In the genomic region with DNA sequence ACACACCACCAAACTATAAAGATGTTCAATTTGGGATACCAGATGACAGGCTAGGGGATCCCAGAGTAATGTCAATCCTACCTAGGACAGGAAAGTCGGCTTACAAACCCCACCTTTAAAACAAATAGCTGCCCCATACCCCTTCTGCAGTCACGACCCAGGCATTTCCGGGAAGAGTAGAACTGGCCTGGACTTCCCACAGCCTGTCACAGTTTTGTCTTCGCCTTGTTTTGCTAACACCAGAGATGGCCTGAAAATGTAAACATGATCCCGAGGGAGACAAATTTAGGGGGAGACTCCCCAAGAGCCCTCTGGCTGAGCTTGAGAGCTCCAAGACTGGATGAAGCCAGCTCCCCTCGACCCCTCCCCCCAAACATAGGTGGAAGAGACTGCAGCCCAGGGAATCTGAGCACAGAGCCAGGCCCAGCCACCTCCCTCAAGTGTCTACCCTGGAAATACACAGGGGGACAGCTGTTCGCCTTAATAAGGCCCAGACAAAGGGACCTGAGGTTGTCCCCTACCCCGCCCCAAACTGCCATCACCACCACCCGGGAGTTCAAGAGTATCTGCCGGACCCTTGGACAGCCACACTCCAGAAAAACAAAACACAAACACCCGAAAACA, we compare ENCODE assay signal across 9 mouse cellular contexts. TPM values are rescaled to one million over a fixed set of nuclear protein-coding genes. Genes with fewer than 3 reads are reported as not detected.
A peak's percentile ranks its signal among the peaks of the same experiment; 100 is the strongest.
DNase-seq lines count a peak whose midpoint lies in the region; ATAC-seq and TF ChIP-seq lines count a peak whose summit lies in the region.
"Had no signal": no experiment of that assay in that cellular context is flagged by ENCODE, and none has a peak within 500 bp of the region (broad histone marks: within the 10 kb centered on the region; RNA-seq: fewer than 3 reads in every experiment).

No protein-coding gene starts in this region.

- H3K4me2 ChIP-seq in kidney, embryonic 16.5 days (replicated peaks; ENCODE audit: low read depth, low read length) = peak overlapping the region; percentile 66
- peak overlapping the region; percentile 94 for H3K4me2 ChIP-seq in embryonic facial prominence, embryonic 15.5 days (replicated peaks)
- H3K4me2 ChIP-seq in kidney, postnatal 0 days (ENCODE audit: low read length) = peak overlapping the region; percentile 90
- peak overlapping the region; percentile 100 for H3K4me2 ChIP-seq in midbrain, postnatal 0 days (ENCODE audit: low read depth, low read length, poor library complexity, severe bottlenecking)

- H3K4me3 ChIP-seq in kidney, embryonic 16.5 days (ENCODE audit: low read length) = peak overlapping the region; percentile 94
- H3K4me3 ChIP-seq in embryonic facial prominence, embryonic 15.5 days (replicated peaks) = peak overlapping the region; percentile 98
- peak overlapping the region; percentile 94 for H3K4me3 ChIP-seq in kidney, postnatal 0 days (replicated peaks; ENCODE audit: low read depth, low read length)
- peak overlapping the region; percentile 83; the same call in 1 of the 2 replicates for H3K4me3 ChIP-seq in midbrain, postnatal 0 days (ENCODE audit: low read depth, low read length)
- H3K4me3 ChIP-seq in cerebellum, adult 2 months (replicated peaks; ENCODE audit: insufficient read depth, low read depth, low read length) = no peak overlapping the region

- H3K9ac ChIP-seq in kidney, embryonic 16.5 days (replicated peaks; ENCODE audit: low read length) = peak overlapping the region; percentile 96
- H3K9ac ChIP-seq in embryonic facial prominence, embryonic 15.5 days = peak overlapping the region; percentile 97
- H3K9ac ChIP-seq in kidney, postnatal 0 days (ENCODE audit: low read depth, low read length) = peak overlapping the region; percentile 88
- H3K9ac ChIP-seq in midbrain, postnatal 0 days (replicated peaks; ENCODE audit: low read length, poor library complexity, severe bottlenecking) = no peak overlapping the region

- no peak for ATAC-seq in kidney, embryonic 16.5 days (ENCODE audit: low FRiP score, low TSS enrichment)
- no peak for ATAC-seq in embryonic facial prominence, embryonic 15.5 days (ENCODE audit: insufficient number of reproducible peaks, low FRiP score, low TSS enrichment, low read depth)
- no peak for ATAC-seq in kidney, postnatal 0 days (replicated peaks; ENCODE audit: low FRiP score, low read depth)
- no peak for ATAC-seq in midbrain, postnatal 0 days (ENCODE audit: low FRiP score)
- no peak for ATAC-seq in CD4-positive, CD25-positive, alpha-beta regulatory T cell, adult 4 months
- no peak for ATAC-seq in erythroid progenitor cell, adult 5-6 weeks (replicated peaks; ENCODE audit: low FRiP score, poor library complexity, severe bottlenecking)
- ATAC-seq: Patski had no signal

- TF ChIP-seq CTCF in kidney, postnatal 0 days (IDR thresholded peaks at IDR 0.05; ENCODE audit: low read depth) = no peak
- no peak for TF ChIP-seq CTCF in midbrain, postnatal 0 days (IDR thresholded peaks at IDR 0.05)
- no peak for TF ChIP-seq CTCF in cerebellum, adult 2 months (IDR thresholded peaks at IDR 0.05; ENCODE audit: borderline replicate concordance, insufficient read depth, low read depth, low read length)

- H3K9me3 ChIP-seq in kidney, embryonic 16.5 days (ENCODE audit: low read length) = no peaks in the 10 kb centered on the region
- no peaks in the 10 kb centered on the region for H3K9me3 ChIP-seq in embryonic facial prominence, embryonic 15.5 days (replicated peaks)
- no peaks in the 10 kb centered on the region for H3K9me3 ChIP-seq in kidney, postnatal 0 days (replicated peaks; ENCODE audit: low read length)
- no peaks in the 10 kb centered on the region for H3K9me3 ChIP-seq in midbrain, postnatal 0 days (ENCODE audit: low read length)

- H3K27ac ChIP-seq in kidney, embryonic 16.5 days (ENCODE audit: low read length) = peak overlapping the region; percentile 87
- H3K27ac ChIP-seq in embryonic facial prominence, embryonic 15.5 days (replicated peaks) = peak overlapping the region; percentile 91
- H3K27ac ChIP-seq in kidney, postnatal 0 days = peak overlapping the region; percentile 92
- no peak overlapping the region for H3K27ac ChIP-seq in midbrain, postnatal 0 days (ENCODE audit: low read depth, low read length)
- H3K27ac ChIP-seq in cerebellum, adult 2 months (ENCODE audit: insufficient read depth, low read length) = no peak overlapping the region

- H3K36me3 ChIP-seq in kidney, embryonic 16.5 days (ENCODE audit: insufficient read depth, low read length) = no peaks in the 10 kb centered on the region
- no peaks in the 10 kb centered on the region for H3K36me3 ChIP-seq in embryonic facial prominence, embryonic 15.5 days
- no peaks in the 10 kb centered on the region for H3K36me3 ChIP-seq in kidney, postnatal 0 days (ENCODE audit: insufficient read depth, low read length)
- no peaks in the 10 kb centered on the region for H3K36me3 ChIP-seq in midbrain, postnatal 0 days (ENCODE audit: insufficient read depth, low read length)

- no peak for TF ChIP-seq POLR2A in cerebellum, adult 2 months (IDR thresholded peaks at IDR 0.05; ENCODE audit: borderline replicate concordance, insufficient read depth, low read length)

- 5% methylated on average over 11 of the region's 11 CpGs for WGBS in kidney, embryonic 16.5 days
- WGBS in embryonic facial prominence, embryonic 15.5 days = 3% methylated on average over 11 of the region's 11 CpGs
- WGBS in kidney, postnatal 0 days = 3% methylated on average over 11 of the region's 11 CpGs
- WGBS in midbrain, postnatal 0 days = 22% methylated on average over 11 of the region's 11 CpGs
- 68% methylated on average over 11 of the region's 11 CpGs for WGBS in cerebellum, adult 2 months

- peaks cover 69% of the 10 kb centered on the region for H3K4me1 ChIP-seq in kidney, embryonic 16.5 days (ENCODE audit: insufficient read depth, low read length)
- H3K4me1 ChIP-seq in embryonic facial prominence, embryonic 15.5 days = peaks cover 71% of the 10 kb centered on the region
- H3K4me1 ChIP-seq in kidney, postnatal 0 days (replicated peaks; ENCODE audit: insufficient read depth, low read length) = peaks cover 60% of the 10 kb centered on the region
- 0 out of 2 replicates have a peak, but pooled peaks cover 6% of the 10 kb centered on the region for H3K4me1 ChIP-seq in midbrain, postnatal 0 days (ENCODE audit: insufficient read depth, low read length)
- peaks cover 3% of the 10 kb centered on the region for H3K4me1 ChIP-seq in cerebellum, adult 2 months (ENCODE audit: control insufficient read depth, insufficient read depth, low read length)

- no peaks in the 10 kb centered on the region for H3K27me3 ChIP-seq in kidney, embryonic 16.5 days (ENCODE audit: insufficient read depth, low read length)
- H3K27me3 ChIP-seq in embryonic facial prominence, embryonic 15.5 days = no peaks in the 10 kb centered on the region
- no peaks in the 10 kb centered on the region for H3K27me3 ChIP-seq in kidney, postnatal 0 days (ENCODE audit: insufficient read depth, low read length)
- no peaks in the 10 kb centered on the region for H3K27me3 ChIP-seq in midbrain, postnatal 0 days (ENCODE audit: insufficient read depth, low read length)
- H3K27me3 ChIP-seq in cerebellum, adult 2 months (ENCODE audit: control insufficient read depth, insufficient read depth, low read length) = no peaks in the 10 kb centered on the region
- H3K27me3 ChIP-seq: Patski had no signal

- DNase-seq in kidney, adult 8-10 months = no peak
- peak; percentile 41 for DNase-seq in kidney, postnatal 0 days (ENCODE audit: low spot score)
- no peak for DNase-seq in midbrain, postnatal 0 days (ENCODE audit: low spot score)
- no peak for DNase-seq in cerebellum, adult 2 months

RNA-seq across cellular contexts. Expression of a gene that starts 1.3 kb away (rescaled TPM):
- polyA plus RNA-seq in kidney, embryonic 16.5 days (2015; fragmentation: Nextera tagmentation; extraction: Ambion mirVana) = 7.0 TPM in 2 replicates
- polyA plus RNA-seq in embryonic facial prominence, embryonic 15.5 days (2015; fragmentation: Nextera tagmentation; extraction: Ambion mirVana) = 7.7 and 8.6 TPM in 2 replicates
- 3.3 and 3.5 TPM in 2 replicates for polyA plus RNA-seq in kidney, postnatal 0 days (2015; fragmentation: Nextera tagmentation; extraction: Ambion mirVana)
- 9.9 and 15.0 TPM in 2 replicates for total RNA-seq in midbrain, postnatal 0 days (2014; rRNA removed)
- polyA plus RNA-seq in midbrain, postnatal 0 days (2015; fragmentation: Nextera tagmentation; extraction: Ambion mirVana) = 0.58 and 0.74 TPM in 2 replicates
- 3.8 and 3.9 TPM in 2 replicates for polyA plus RNA-seq in cerebellum, adult 2 months (2012; rRNA removed)
- under 1 TPM in 1 of 2 experiments, not detected in 1; 0.08 TPM for polyA plus RNA-seq in CD4-positive, CD25-positive, alpha-beta regulatory T cell, adult 4 months (2017; shearing (Covaris generic))
- 0.42 and 5.0 TPM in 2 replicates for total RNA-seq in erythroid progenitor cell, adult 5-6 weeks (2015; ENCODE audit: low replicate concordance)
- total RNA-seq in erythroid progenitor cell, adult 5-6 weeks (2017; ENCODE audit: low replicate concordance) = 1.8 and 1.9 TPM in 2 replicates

RNA-seq across cellular contexts. Expression of a gene that starts 23.0 kb away (rescaled TPM):
- polyA plus RNA-seq in kidney, embryonic 16.5 days (2015; fragmentation: Nextera tagmentation; extraction: Ambion mirVana) = 46.1 and 46.4 TPM in 2 replicates
- polyA plus RNA-seq in embryonic facial prominence, embryonic 15.5 days (2015; fragmentation: Nextera tagmentation; extraction: Ambion mirVana) = 54.4 and 55.9 TPM in 2 replicates
- polyA plus RNA-seq in kidney, postnatal 0 days (2015; fragmentation: Nextera tagmentation; extraction: Ambion mirVana) = 27.3 and 29.1 TPM in 2 replicates
- 31.8 and 33.3 TPM in 2 replicates for total RNA-seq in midbrain, postnatal 0 days (2014; rRNA removed)
- polyA plus RNA-seq in midbrain, postnatal 0 days (2015; fragmentation: Nextera tagmentation; extraction: Ambion mirVana) = 29.4 and 36.1 TPM in 2 replicates
- polyA plus RNA-seq in cerebellum, adult 2 months (2012; rRNA removed) = 37.2 and 38.2 TPM in 2 replicates
- 1 to 10 TPM; 6.7 to 8.0 TPM for polyA plus RNA-seq in CD4-positive, CD25-positive, alpha-beta regulatory T cell, adult 4 months (2017; shearing (Covaris generic))
- total RNA-seq in erythroid progenitor cell, adult 5-6 weeks (2015; ENCODE audit: low replicate concordance) = 5.0 and 8.4 TPM in 2 replicates
- 3.1 and 3.2 TPM in 2 replicates for total RNA-seq in erythroid progenitor cell, adult 5-6 weeks (2017; ENCODE audit: low replicate concordance)

Comparison
In these comparisons a context has a peak if more than half of its experiments do, and no peak if none do; other contexts are left out.
1. H3K27ac ChIP-seq: peak in kidney, embryonic 16.5 days (single experiment), embryonic facial prominence, embryonic 15.5 days (single experiment) and kidney, postnatal 0 days (single experiment); none in midbrain, postnatal 0 days (single experiment) and cerebellum, adult 2 months (single experiment).
2. Peak in every context shown above with its lines, with median percentiles within 50 percentile points of each other: H3K4me2 ChIP-seq.